Mouse (Mus musculus): ENCODE results near the gene Nutf2. TPM values are rescaled to one million over a fixed set of nuclear protein-coding genes. Genes with fewer than 3 reads are reported as not detected.

Gene Nutf2
- total and polyA plus RNA-seq, 3 experiments = 11.2 to 223 (median 144) TPM

DNA sequence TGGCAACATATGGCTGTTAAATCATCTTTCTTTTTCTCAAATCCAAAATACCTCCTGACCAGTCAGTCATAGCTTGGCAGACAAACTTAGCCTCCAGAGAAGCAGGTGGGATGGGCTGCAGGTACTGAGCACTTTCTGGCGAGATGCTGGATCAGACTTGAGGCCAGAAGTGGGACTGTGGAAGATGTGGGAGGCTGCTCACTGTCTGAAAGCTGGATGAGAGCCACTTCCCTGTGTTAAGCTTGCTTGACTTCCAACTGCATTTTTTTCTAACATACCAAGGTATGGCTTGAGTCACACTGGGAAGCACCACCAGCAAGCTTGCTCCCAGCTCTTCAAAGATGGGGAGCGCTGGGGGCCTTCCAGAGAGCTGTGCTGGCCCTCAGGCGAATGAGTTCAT is 64.7 kb downstream of the Nutf2 start:
- TF ChIP-seq NELFE (IDR thresholded peaks at IDR 0.05; ENCODE audit: low read depth, low read length) = no peak
- no peak for TF ChIP-seq CHD2 (IDR thresholded peaks at IDR 0.05; ENCODE audit: low read length)
- TF ChIP-seq TBP (conservative IDR thresholded peaks at IDR 0.05; ENCODE audit: low read depth, low read length) = no peak
- TF ChIP-seq ZMIZ1 (IDR thresholded peaks at IDR 0.05; ENCODE audit: low read depth, low read length) = no peak
- TF ChIP-seq EP300 (IDR thresholded peaks at IDR 0.05; ENCODE audit: low read length) = no peak
- TF ChIP-seq ZNF384 (IDR thresholded peaks at IDR 0.05; ENCODE audit: low read depth, low read length) = no peak
- TF ChIP-seq JUND (conservative IDR thresholded peaks at IDR 0.05; ENCODE audit: low read depth, low read length) = no peak
- no peak for TF ChIP-seq ETS1 (conservative IDR thresholded peaks at IDR 0.05; ENCODE audit: low read depth, low read length)
- TF ChIP-seq KAT2A (IDR thresholded peaks at IDR 0.05; ENCODE audit: insufficient replicate concordance, low read length) = no peak
- TF ChIP-seq UBTF (IDR thresholded peaks at IDR 0.05; ENCODE audit: low read depth, low read length) = no peak
- TF ChIP-seq MEF2A (IDR thresholded peaks at IDR 0.05; ENCODE audit: borderline replicate concordance, low read depth, low read length) = no peak
- no peak for TF ChIP-seq NRF1 (IDR thresholded peaks at IDR 0.05; ENCODE audit: low read depth, low read length)
- Histone ChIP-seq H3K27ac (ENCODE audit: insufficient read depth, low read depth) (no peak overlapping the region), H3K4me2 (ENCODE audit: insufficient read depth, low read depth, poor library complexity, severe bottlenecking) (no peak overlapping the region), H3K79me2 (replicated peaks; ENCODE audit: control insufficient read depth, extremely low read depth, insufficient read depth, poor library complexity, severe bottlenecking) (no peaks in the 10 kb centered on the region), H3K36me3 (replicated peaks in 1 of 2; ENCODE audit: control insufficient read depth in 1 of 2, insufficient read depth in 1 of 2, low read length in 1 of 2) (peaks cover 9 to 47% of the 10 kb centered on the region in 2 experiments), H3K9me3 (replicated peaks; ENCODE audit: low read length) (no peaks in the 10 kb centered on the region), H3K4me3 (replicated peaks in 1 of 3; ENCODE audit: low read depth in 2 of 3, low read length in 2 of 3, poor library complexity in 1 of 3) (no peak overlapping the region), H3K4me1 (ENCODE audit: control insufficient read depth in 1 of 2, insufficient read depth in 2 of 2) (peaks cover 7 to 29% of the 10 kb centered on the region in 2 experiments; a peak in 3 of 4 replicates), H3K9ac (ENCODE audit: insufficient read depth, low read depth) (no peak overlapping the region), H3K27me3 (replicated peaks) (no peaks in the 10 kb centered on the region)
- in situ Hi-C loops (cut with MboI; ENCODE audit: low pct_ligation_motif_present, low pct_unique_long_range_greater_than_20kb, low sequenced_read_pairs) = loop anchor here (5.0 kb wide), 1 partner anchor 213 kb away; no protein-coding TSS in a partner anchor
- dilution Hi-C loops (cut with MboI; ENCODE audit: extremely low pct_ligation_motif_present, extremely low pct_unique_long_range_greater_than_20kb, low sequenced_read_pairs) = no loop called here
- no peak for DNase-seq (ENCODE audit: extremely low read depth)

Other genes with a start within 250 kb of the Nutf2 start
Only the 20 nearest of the 24 such genes appear.
- gene Acd, start 159.5 kb upstream of the Nutf2 start, total RNA-seq (2012; rRNA removed) = 10.9 and 11.9 TPM in 2 replicates
- 4.8 and 5.2 TPM in 2 replicates for gene Acd, start 159.5 kb upstream of the Nutf2 start, total RNA-seq (2014; rRNA removed)
- gene Acd, start 159.5 kb upstream of the Nutf2 start, polyA plus RNA-seq (2012; ENCODE audit: insufficient read length, low read depth) = 31.8 and 40.0 TPM in 2 replicates
- gene Pard6a, start 159.4 kb upstream of the Nutf2 start, total RNA-seq (2012; rRNA removed) = 17.5 and 32.3 TPM in 2 replicates
- gene Pard6a, start 159.4 kb upstream of the Nutf2 start, total RNA-seq (2014; rRNA removed) = 18.9 and 23.3 TPM in 2 replicates
- 10.0 and 15.9 TPM in 2 replicates for gene Pard6a, start 159.4 kb upstream of the Nutf2 start, polyA plus RNA-seq (2012; ENCODE audit: insufficient read length, low read depth)
- gene 4933405L10Rik, start 152.9 kb upstream of the Nutf2 start, total RNA-seq (2012; rRNA removed) = 0.25 TPM in 1 of 2 replicates, not detected in the other
- gene 4933405L10Rik, start 152.9 kb upstream of the Nutf2 start, total RNA-seq (2014; rRNA removed) = not detected in 2 replicates
- gene 4933405L10Rik, start 152.9 kb upstream of the Nutf2 start, polyA plus RNA-seq (2012; ENCODE audit: insufficient read length, low read depth) = not detected in 2 replicates
- gene Enkd1, start 152.4 kb upstream of the Nutf2 start, total RNA-seq (2012; rRNA removed) = 25.2 and 27.4 TPM in 2 replicates
- 15.6 and 17.7 TPM in 2 replicates for gene Enkd1, start 152.4 kb upstream of the Nutf2 start, total RNA-seq (2014; rRNA removed)
- 30.8 and 35.9 TPM in 2 replicates for gene Enkd1, start 152.4 kb upstream of the Nutf2 start, polyA plus RNA-seq (2012; ENCODE audit: insufficient read length, low read depth)
- 3.1 and 4.7 TPM in 2 replicates for gene Gfod2, start 101.9 kb upstream of the Nutf2 start, total RNA-seq (2012; rRNA removed)
- 1.7 and 1.8 TPM in 2 replicates for gene Gfod2, start 101.9 kb upstream of the Nutf2 start, total RNA-seq (2014; rRNA removed)
- gene Gfod2, start 101.9 kb upstream of the Nutf2 start, polyA plus RNA-seq (2012; ENCODE audit: insufficient read length, low read depth) = 3.1 and 3.4 TPM in 2 replicates
- gene Ranbp10, start 33.2 kb upstream of the Nutf2 start, total RNA-seq (2012; rRNA removed) = 8.1 and 8.7 TPM in 2 replicates
- gene Ranbp10, start 33.2 kb upstream of the Nutf2 start, total RNA-seq (2014; rRNA removed) = 7.4 and 7.9 TPM in 2 replicates
- 12.8 and 15.8 TPM in 2 replicates for gene Ranbp10, start 33.2 kb upstream of the Nutf2 start, polyA plus RNA-seq (2012; ENCODE audit: insufficient read length, low read depth)
- 0.13 and 0.21 TPM in 2 replicates for gene Tsnaxip1, start 32.8 kb upstream of the Nutf2 start, total RNA-seq (2012; rRNA removed)
- gene Tsnaxip1, start 32.8 kb upstream of the Nutf2 start, total RNA-seq (2014; rRNA removed) = 0.13 TPM in 1 of 2 replicates, not detected in the other
- gene Tsnaxip1, start 32.8 kb upstream of the Nutf2 start, polyA plus RNA-seq (2012; ENCODE audit: insufficient read length, low read depth) = 0.38 and 0.50 TPM in 2 replicates
- 21.3 and 21.4 TPM in 2 replicates for gene Cenpt, start 7.3 kb upstream of the Nutf2 start, total RNA-seq (2012; rRNA removed)
- 17.3 TPM in 2 replicates for gene Cenpt, start 7.3 kb upstream of the Nutf2 start, total RNA-seq (2014; rRNA removed)
- gene Cenpt, start 7.3 kb upstream of the Nutf2 start, polyA plus RNA-seq (2012; ENCODE audit: insufficient read length, low read depth) = 28.2 and 29.4 TPM in 2 replicates
- gene Thap11, start 5.4 kb upstream of the Nutf2 start, total RNA-seq (2012; rRNA removed) = 40.2 and 42.6 TPM in 2 replicates
- 29.7 and 31.9 TPM in 2 replicates for gene Thap11, start 5.4 kb upstream of the Nutf2 start, total RNA-seq (2014; rRNA removed)
- gene Thap11, start 5.4 kb upstream of the Nutf2 start, polyA plus RNA-seq (2012; ENCODE audit: insufficient read length, low read depth) = 21.3 and 21.7 TPM in 2 replicates
- 41.6 and 47.0 TPM in 2 replicates for gene Edc4, start 20.3 kb downstream of the Nutf2 start, total RNA-seq (2012; rRNA removed)
- gene Edc4, start 20.3 kb downstream of the Nutf2 start, total RNA-seq (2014; rRNA removed) = 28.2 and 28.7 TPM in 2 replicates
- gene Edc4, start 20.3 kb downstream of the Nutf2 start, polyA plus RNA-seq (2012; ENCODE audit: insufficient read length, low read depth) = 37.5 and 46.4 TPM in 2 replicates
- 0.38 and 0.42 TPM in 2 replicates for gene Nrn1l, start 33.0 kb downstream of the Nutf2 start, total RNA-seq (2012; rRNA removed)
- gene Nrn1l, start 33.0 kb downstream of the Nutf2 start, total RNA-seq (2014; rRNA removed) = not detected in 2 replicates
- gene Nrn1l, start 33.0 kb downstream of the Nutf2 start, polyA plus RNA-seq (2012; ENCODE audit: insufficient read length, low read depth) = not detected in 2 replicates
- 12.2 and 12.9 TPM in 2 replicates for gene Pskh1, start 39.9 kb downstream of the Nutf2 start, total RNA-seq (2012; rRNA removed)
- gene Pskh1, start 39.9 kb downstream of the Nutf2 start, total RNA-seq (2014; rRNA removed) = 10.5 and 11.0 TPM in 2 replicates
- gene Pskh1, start 39.9 kb downstream of the Nutf2 start, polyA plus RNA-seq (2012; ENCODE audit: insufficient read length, low read depth) = 11.5 and 12.3 TPM in 2 replicates
- 2.0 and 2.9 TPM in 2 replicates for gene Ctrl, start 73.3 kb downstream of the Nutf2 start, total RNA-seq (2012; rRNA removed)
- 1.3 and 1.5 TPM in 2 replicates for gene Ctrl, start 73.3 kb downstream of the Nutf2 start, total RNA-seq (2014; rRNA removed)
- 5.3 and 5.9 TPM in 2 replicates for gene Ctrl, start 73.3 kb downstream of the Nutf2 start, polyA plus RNA-seq (2012; ENCODE audit: insufficient read length, low read depth)
- gene Psmb10, start 77.9 kb downstream of the Nutf2 start, total RNA-seq (2012; rRNA removed) = 228 and 298 TPM in 2 replicates
- 136 and 137 TPM in 2 replicates for gene Psmb10, start 77.9 kb downstream of the Nutf2 start, total RNA-seq (2014; rRNA removed)
- gene Psmb10, start 77.9 kb downstream of the Nutf2 start, polyA plus RNA-seq (2012; ENCODE audit: insufficient read length, low read depth) = 227 and 313 TPM in 2 replicates
- gene Lcat, start 82.8 kb downstream of the Nutf2 start, total RNA-seq (2012; rRNA removed) = 0.21 and 0.34 TPM in 2 replicates
- gene Lcat, start 82.8 kb downstream of the Nutf2 start, total RNA-seq (2014; rRNA removed) = 0.18 TPM in 1 of 2 replicates, not detected in the other
- gene Lcat, start 82.8 kb downstream of the Nutf2 start, polyA plus RNA-seq (2012; ENCODE audit: insufficient read length, low read depth) = 0.17 and 0.25 TPM in 2 replicates
- gene Slc12a4, start 105.5 kb downstream of the Nutf2 start, total RNA-seq (2012; rRNA removed) = 9.4 and 9.7 TPM in 2 replicates
- gene Slc12a4, start 105.5 kb downstream of the Nutf2 start, total RNA-seq (2014; rRNA removed) = 2.8 and 4.2 TPM in 2 replicates
- 7.2 and 8.1 TPM in 2 replicates for gene Slc12a4, start 105.5 kb downstream of the Nutf2 start, polyA plus RNA-seq (2012; ENCODE audit: insufficient read length, low read depth)
- gene Dpep3, start 118.8 kb downstream of the Nutf2 start, total RNA-seq (2012; rRNA removed) = not detected in 2 replicates
- gene Dpep3, start 118.8 kb downstream of the Nutf2 start, total RNA-seq (2014; rRNA removed) = not detected in 2 replicates
- not detected in 2 replicates for gene Dpep3, start 118.8 kb downstream of the Nutf2 start, polyA plus RNA-seq (2012; ENCODE audit: insufficient read length, low read depth)
- 20.9 and 23.2 TPM in 2 replicates for gene Dus2, start 130.8 kb downstream of the Nutf2 start, total RNA-seq (2012; rRNA removed)
- gene Dus2, start 130.8 kb downstream of the Nutf2 start, total RNA-seq (2014; rRNA removed) = 20.7 and 23.6 TPM in 2 replicates
- 27.2 and 27.7 TPM in 2 replicates for gene Dus2, start 130.8 kb downstream of the Nutf2 start, polyA plus RNA-seq (2012; ENCODE audit: insufficient read length, low read depth)
- gene Dpep2nb, start 145.4 kb downstream of the Nutf2 start, total RNA-seq (2012; rRNA removed) = not detected in 2 replicates
- gene Dpep2nb, start 145.4 kb downstream of the Nutf2 start, total RNA-seq (2014; rRNA removed) = not detected in 2 replicates
- not detected in 2 replicates for gene Dpep2nb, start 145.4 kb downstream of the Nutf2 start, polyA plus RNA-seq (2012; ENCODE audit: insufficient read length, low read depth)
- 19.8 and 23.3 TPM in 2 replicates for gene Ddx28, start 151.3 kb downstream of the Nutf2 start, total RNA-seq (2012; rRNA removed)
- gene Ddx28, start 151.3 kb downstream of the Nutf2 start, total RNA-seq (2014; rRNA removed) = 21.6 and 21.8 TPM in 2 replicates
- gene Ddx28, start 151.3 kb downstream of the Nutf2 start, polyA plus RNA-seq (2012; ENCODE audit: insufficient read length, low read depth) = 15.5 and 16.3 TPM in 2 replicates